Mouse (Mus musculus) hindbrain, embryonic 16.5 days (tissue): Measurements from ENCODE around the gene Tex48. TPM values are rescaled to one million over a fixed set of nuclear protein-coding genes. Genes with fewer than 3 reads are reported as not detected.

ENCODE experiments used
- ATAC-seq: fragments of 200-750 bp; cut with Nextera tagmentation; 2 replicates; pipeline ENCODE4 v1.8.0; 2017; ENCODE audit warnings: moderate TSS enrichment, moderate library complexity
- H3K27ac ChIP-seq: fragments of 300-500 bp; sonication (generic); 2 replicates; pipeline ENCODE4 v1.5.1; 2014; ENCODE audit warnings: low read depth, mild to moderate bottlenecking, control low read depth, low read length, moderate library complexity
- H3K27me3 ChIP-seq: fragments of 300-500 bp; sonication (generic); replicated peaks from 2 replicates; pipeline ENCODE4 v1.6.1; 2014; ENCODE audit warnings: low read length; ENCODE audit not compliant: control insufficient read depth, insufficient read depth
- H3K36me3 ChIP-seq: fragments of 300-500 bp; sonication (generic); 2 replicates; pipeline ENCODE4 v1.6.1; 2014; ENCODE audit warnings: mild to moderate bottlenecking, low read length, moderate library complexity, mixed read lengths; ENCODE audit not compliant: control insufficient read depth, insufficient read depth
- H3K4me1 ChIP-seq: fragments of 300-500 bp; sonication (generic); 2 replicates; pipeline ENCODE4 v1.6.1; 2014; ENCODE audit warnings: low read depth, low read length; ENCODE audit not compliant: control insufficient read depth, insufficient read depth
- H3K4me2 ChIP-seq: fragments of 300-500 bp; sonication (generic); 2 replicates; pipeline ENCODE4 v1.6.1; 2014; ENCODE audit warnings: mild to moderate bottlenecking, low read length, control low read depth, moderate library complexity
- H3K4me3 ChIP-seq: fragments of 300-500 bp; sonication (generic); 2 replicates; pipeline ENCODE4 v1.5.1; 2014; ENCODE audit warnings: mild to moderate bottlenecking, low read length, control low read depth, moderate library complexity
- H3K9ac ChIP-seq: fragments of 300-500 bp; sonication (generic); 2 replicates; pipeline ENCODE4 v1.6.1; 2014; ENCODE audit warnings: low read depth, mild to moderate bottlenecking, control low read depth, low read length, moderate library complexity
- H3K9me3 ChIP-seq: fragments of 300-500 bp; sonication (generic); 2 replicates; pipeline ENCODE4 v1.6.1; 2014; ENCODE audit warnings: mild to moderate bottlenecking, low read length, moderate library complexity; ENCODE audit not compliant: control insufficient read depth
- WGBS: fragments of 180-500 bp; shearing (Covaris S2); extraction: QIAGEN DNeasy Blood & Tissue Kit; methylation state at CpG from one replicate; pipeline ENCODE4 v1.1.7; 2014; 5-methylcytosine and 5-hydroxymethylcytosine counted together
- polyA plus RNA-seq: library from polyadenylated mRNA; unstranded; fragments of >200 nt; fragmentation: Nextera tagmentation; extraction: Ambion mirVana; gene quantifications from 2 replicates; pipeline ENCODE4 v1.2.1, GENCODE M21; 2015

The Tex48 gene
- polyA plus RNA-seq, 1 experiment from 2014 or later: not detected

GRCm38 (mm10) chr4:63561861-63562675 lies 60.2 kb downstream of the Tex48 start:
- 83% methylated on average over 7 of the region's 7 CpGs for WGBS
- Histone ChIP-seq H3K9me3 (no peaks in the 10 kb centered on the region), H3K4me1 (0 out of 2 replicates have a peak, but pooled peaks cover 10% of the 10 kb centered on the region), H3K27me3 (no peaks in the 10 kb centered on the region), H3K9ac (no peak overlapping the region), H3K4me2 (no peak overlapping the region), H3K4me3 (no peak overlapping the region), H3K27ac (no peak overlapping the region), H3K36me3 (no peaks in the 10 kb centered on the region)
- no peak for ATAC-seq

GRCm38 (mm10) chr4:63560079-63560478 lies 62.1 kb downstream of the Tex48 start:
- peaks cover 2% of the 10 kb centered on the region; the same call in 1 of the 2 replicates for H3K36me3 ChIP-seq
- ATAC-seq: no peak
- H3K27me3 ChIP-seq: no peaks in the 10 kb centered on the region
- 47% methylated on average over 8 of the region's 8 CpGs for WGBS
- H3K4me2 ChIP-seq: no peak overlapping the region
- H3K27ac ChIP-seq: no peak overlapping the region
- no peak overlapping the region for H3K4me3 ChIP-seq
- no peaks in the 10 kb centered on the region for H3K9me3 ChIP-seq
- H3K4me1 ChIP-seq: 0 out of 2 replicates have a peak, but pooled peaks cover 10% of the 10 kb centered on the region
- no peak overlapping the region for H3K9ac ChIP-seq

- Histone ChIP-seq H3K9me3 (no peaks in the 10 kb centered on the region), H3K4me3 (peak overlapping the region; percentile 71), H3K36me3 (peaks cover 2% of the 10 kb centered on the region; the same call in 1 of the 2 replicates), H3K27ac (no peak overlapping the region), H3K4me1 (0 out of 2 replicates have a peak, but pooled peaks cover 10% of the 10 kb centered on the region), H3K27me3 (no peaks in the 10 kb centered on the region), H3K4me2 (peak overlapping the region; percentile 88), H3K9ac (peak overlapping the region; percentile 84)
- WGBS: 31% methylated on average over 9 of the region's 9 CpGs
- ATAC-seq: 0 out of 2 replicates have a peak, but pooled peaks have one; percentile 19
Observed at GRCm38 (mm10) chr4:63559127-63559697, 63.0 kb downstream of the Tex48 start.

- Histone ChIP-seq H3K4me3 (peak within 1 kb of the TSS; percentile 71), H3K36me3 (peaks cover 2% of the 10 kb centered on the region; the same call in 1 of the 2 replicates), H3K9ac (peak within 1 kb of the TSS; percentile 84), H3K4me1 (0 out of 2 replicates have a peak, but pooled peaks cover 10% of the 10 kb centered on the region), H3K27ac (no peak within 1 kb of the TSS), H3K4me2 (peak within 1 kb of the TSS; percentile 88), H3K9me3 (no peaks in the 10 kb centered on the region), H3K27me3 (no peaks in the 10 kb centered on the region)
- ATAC-seq: peak; percentile 76
- under 1% methylated on average over 64 of the region's 81 CpGs for WGBS
Observed at GRCm38 (mm10) chr4:63558407-63559081, 63.7 kb downstream of the Tex48 start, which contains the start of gene Tmem268. TSS of gene Tmem268 (plus strand) at chr4:63558781.

GRCm38 (mm10) chr4:63557124-63558059 lies 64.8 kb downstream of the Tex48 start:
- Histone ChIP-seq H3K4me1 (0 out of 2 replicates have a peak, but pooled peaks cover 10% of the 10 kb centered on the region), H3K27me3 (no peaks in the 10 kb centered on the region), H3K27ac (no peak overlapping the region), H3K4me3 (no peak overlapping the region), H3K4me2 (no peak overlapping the region; the same call in 1 of the 2 replicates), H3K36me3 (peaks cover 8% of the 10 kb centered on the region), H3K9me3 (no peaks in the 10 kb centered on the region), H3K9ac (no peak overlapping the region)
- WGBS: 25% methylated on average over 16 of the region's 16 CpGs
- no peak for ATAC-seq

Other genes with a start within 250 kb of the Tex48 start
- gene Akna, start 219.1 kb downstream of the Tex48 start, polyA plus RNA-seq: 4.6 and 6.5 TPM in 2 replicates
- gene Whrn, start 126.4 kb downstream of the Tex48 start, polyA plus RNA-seq: 5.0 and 5.4 TPM in 2 replicates
- 389 and 410 TPM in 2 replicates for gene Atp6v1g1, start 77.7 kb downstream of the Tex48 start, polyA plus RNA-seq
- gene Tmem268, start 63.6 kb downstream of the Tex48 start, polyA plus RNA-seq: 3.8 and 5.1 TPM in 2 replicates
- gene Gm11213, start 17.2 kb downstream of the Tex48 start, polyA plus RNA-seq: not detected in 2 replicates
- not detected in 2 replicates for gene Gm11214, start 41.0 kb upstream of the Tex48 start, polyA plus RNA-seq
- not detected in 2 replicates for gene Tnfsf15, start 122.7 kb upstream of the Tex48 start, polyA plus RNA-seq
- 0.10 TPM in 1 of 2 replicates, not detected in the other for gene Tnfsf8, start 238.9 kb upstream of the Tex48 start, polyA plus RNA-seq